11 mouse cellular contexts compared by ENCODE assay signal in the genomic region with DNA sequence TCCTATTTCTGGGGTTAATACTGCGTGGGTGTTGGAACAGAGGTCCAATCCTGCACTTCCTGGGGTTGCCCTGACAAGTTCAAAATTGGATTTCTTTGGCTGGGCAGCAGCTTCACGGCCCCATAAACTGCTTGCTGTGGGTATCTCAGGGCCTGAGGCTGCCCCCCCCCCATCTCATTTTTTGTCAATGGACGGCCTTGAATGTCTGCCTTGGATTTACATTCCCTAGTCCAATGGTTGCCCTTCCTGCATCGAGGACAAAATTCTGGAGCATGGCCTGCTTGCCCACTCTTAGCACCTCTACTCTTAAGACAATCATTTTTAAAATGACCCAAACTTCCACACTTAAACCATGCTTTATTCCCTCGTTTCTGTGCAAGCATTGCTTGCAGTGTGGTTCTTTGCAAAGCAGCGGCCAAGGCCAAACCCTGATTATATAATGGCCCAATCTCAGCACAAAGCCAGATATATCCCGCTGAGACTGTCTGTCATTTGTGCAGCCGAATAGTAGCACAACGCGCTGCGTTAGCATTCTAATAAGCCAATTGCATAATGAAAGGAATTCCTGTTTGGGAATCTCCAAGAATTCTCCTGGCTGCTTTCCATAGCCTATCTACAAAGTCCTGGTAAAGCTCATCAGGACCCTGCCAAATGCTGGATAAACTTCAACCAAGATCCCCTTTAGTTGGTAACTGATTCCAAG.
A peak's percentile ranks its signal among the peaks of the same experiment; 100 is the strongest.
DNase-seq lines count a peak whose midpoint lies in the region; ATAC-seq lines count a peak whose summit lies in the region.
"Had no signal": no experiment of that assay in that cellular context is flagged by ENCODE, and none has a peak within 500 bp of the region (broad histone marks: within the 10 kb centered on the region; RNA-seq: fewer than 3 reads in every experiment).

No protein-coding gene starts in this region.

- intact Hi-C loops in heart, postnatal 14 days (cut with DNase I), result no loop called here

- no peak overlapping the region for H3K27ac ChIP-seq in hindbrain, embryonic 13.5 days
- no peak overlapping the region for H3K27ac ChIP-seq in hindbrain, embryonic 12.5 days
- H3K27ac ChIP-seq: limb, embryonic 12.5 days had no signal

- H3K4me3 ChIP-seq in hindbrain, embryonic 13.5 days, result no peak overlapping the region
- no peak overlapping the region for H3K4me3 ChIP-seq in hindbrain, embryonic 12.5 days
- H3K4me3 ChIP-seq: limb, embryonic 12.5 days had no signal

- no peaks in the 10 kb centered on the region for H3K36me3 ChIP-seq in hindbrain, embryonic 13.5 days
- no peaks in the 10 kb centered on the region for H3K36me3 ChIP-seq in hindbrain, embryonic 12.5 days
- H3K36me3 ChIP-seq: G1E; limb, embryonic 12.5 days had no signal

- H3K9me3 ChIP-seq in hindbrain, embryonic 13.5 days, result no peaks in the 10 kb centered on the region
- H3K9me3 ChIP-seq in hindbrain, embryonic 12.5 days (replicated peaks), result no peaks in the 10 kb centered on the region
- H3K9me3 ChIP-seq: G1E; limb, embryonic 12.5 days had no signal

- H3K4me1 ChIP-seq in hindbrain, embryonic 13.5 days (replicated peaks), result 0 out of 2 replicates have a peak, but pooled peaks cover 2% of the 10 kb centered on the region
- H3K4me1 ChIP-seq in hindbrain, embryonic 12.5 days, result no peaks in the 10 kb centered on the region
- H3K4me1 ChIP-seq: limb, embryonic 12.5 days had no signal

- H3K4me2 ChIP-seq in hindbrain, embryonic 13.5 days, result no peak overlapping the region
- no peak overlapping the region for H3K4me2 ChIP-seq in hindbrain, embryonic 12.5 days (replicated peaks)
- H3K4me2 ChIP-seq: limb, embryonic 12.5 days had no signal

- ATAC-seq in hindbrain, embryonic 13.5 days (ENCODE audit: low FRiP score), result peak; percentile 82; the same call in 1 of the 2 replicates
- ATAC-seq in hindbrain, embryonic 12.5 days (ENCODE audit: low FRiP score), result no peak
- no peak for ATAC-seq in megakaryocyte-erythroid progenitor cell, adult 5-6 weeks (replicated peaks; ENCODE audit: low FRiP score, low TSS enrichment, poor library complexity, severe bottlenecking)
- ATAC-seq: inflammation-experienced regulatory T-cells, adult 6 months had no signal

- H3K9ac ChIP-seq in hindbrain, embryonic 13.5 days, result no peak overlapping the region
- H3K9ac ChIP-seq in hindbrain, embryonic 12.5 days, result no peak overlapping the region
- H3K9ac ChIP-seq: limb, embryonic 12.5 days had no signal

- WGBS in hindbrain, embryonic 13.5 days, result 50% methylated on average over 11 of the region's 11 CpGs
- WGBS in hindbrain, embryonic 12.5 days, result 62% methylated on average over 11 of the region's 11 CpGs

- DNase-seq in Muller cell, postnatal 12 days (ENCODE audit: inconsistent ontology term), result peak; percentile 85
- DNase-seq in brain, adult 2 months (ENCODE audit: low read depth, low spot score), result peak; percentile 51
- DNase-seq in heart, postnatal 14 days, result peak; percentile 6 to 7
- DNase-seq in spleen, postnatal 36 days (ENCODE audit: low spot score in 2 of 2), result no peak
- DNase-seq: spleen, adult 18-20 months had no signal

- H3K27me3 ChIP-seq in hindbrain, embryonic 13.5 days, result no peaks in the 10 kb centered on the region
- H3K27me3 ChIP-seq in hindbrain, embryonic 12.5 days, result no peaks in the 10 kb centered on the region
- H3K27me3 ChIP-seq: limb, embryonic 12.5 days had no signal

Comparison
In these comparisons a context has a peak if more than half of its experiments do, and no peak if none do; other contexts are left out.
1. DNase-seq: peak in Muller cell, postnatal 12 days (single experiment), brain, adult 2 months (single experiment) and heart, postnatal 14 days (2 of 2); none in spleen, postnatal 36 days (0 of 2).